Mouse (Mus musculus): ENCODE results near the gene Gadl1. TPM values are rescaled to one million over a fixed set of nuclear protein-coding genes. Genes with fewer than 3 reads are reported as not detected.

Gadl1 gene
- polyA plus RNA-seq, 1 experiment from 2014 or later: 0.36 TPM

DNA sequence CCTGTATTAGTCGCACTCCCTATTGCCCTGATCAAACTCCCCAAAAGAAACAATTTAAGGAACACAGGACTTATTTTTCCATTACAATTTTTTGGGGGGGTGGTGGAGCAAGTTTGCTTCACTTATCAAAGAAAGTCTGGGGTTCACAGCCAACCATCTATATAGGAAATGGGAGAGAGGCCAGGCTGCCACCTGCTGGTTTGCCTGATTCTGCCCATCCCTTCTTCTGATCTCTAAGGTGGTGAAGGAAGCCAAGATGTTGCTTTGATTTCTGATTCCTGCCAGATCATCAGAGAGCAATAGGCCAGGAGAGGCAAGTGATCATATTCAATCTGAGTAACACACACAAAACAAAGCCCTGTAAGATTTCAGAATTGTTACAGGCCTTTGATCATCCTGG lies 14.8 kb downstream of the Gadl1 start:
- H3K9ac ChIP-seq (replicated peaks; ENCODE audit: low read depth, low read length): no peak overlapping the region
- no peak for ATAC-seq (ENCODE audit: low read depth)
- H3K9me3 ChIP-seq (ENCODE audit: control insufficient read depth, low read length): no peaks in the 10 kb centered on the region
- no peaks in the 10 kb centered on the region for H3K4me1 ChIP-seq (ENCODE audit: control insufficient read depth, insufficient read depth, low read length)
- H3K27ac ChIP-seq (ENCODE audit: low read depth, low read length): no peak overlapping the region
- no peaks in the 10 kb centered on the region for H3K27me3 ChIP-seq (ENCODE audit: control insufficient read depth, insufficient read depth, low read length)
- 97% methylated on average over 1 of the region's 1 CpGs for WGBS
- H3K4me3 ChIP-seq (ENCODE audit: low read depth, low read length): no peak overlapping the region
- H3K36me3 ChIP-seq (ENCODE audit: control insufficient read depth, insufficient read depth, low read length): no peaks in the 10 kb centered on the region
- no peak overlapping the region for H3K4me2 ChIP-seq (ENCODE audit: low read depth, low read length)

DNA sequence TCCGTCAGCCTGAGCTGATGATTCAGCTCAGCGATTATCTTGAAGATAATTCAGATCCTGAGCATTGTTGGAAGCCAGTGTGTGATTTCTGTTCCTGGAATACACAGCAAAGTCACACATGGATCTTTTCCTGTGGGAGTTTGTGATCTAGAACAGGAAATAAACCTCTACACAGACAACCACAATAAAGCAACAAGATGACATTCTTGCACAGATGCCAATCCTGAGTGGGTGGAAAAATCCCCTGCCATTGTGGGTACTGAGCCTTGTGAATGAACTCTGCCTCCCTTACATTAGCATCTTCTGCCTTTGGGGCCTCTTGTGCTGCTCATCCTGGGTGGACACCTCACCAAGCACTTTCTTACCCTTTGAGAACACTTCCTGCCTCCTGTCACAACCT lies 22.5 kb downstream of the Gadl1 start:
- no peaks in the 10 kb centered on the region for H3K9me3 ChIP-seq (ENCODE audit: control insufficient read depth, low read length)
- no peak for ATAC-seq (ENCODE audit: low read depth)
- H3K27ac ChIP-seq (ENCODE audit: low read depth, low read length): no peak overlapping the region
- H3K9ac ChIP-seq (replicated peaks; ENCODE audit: low read depth, low read length): no peak overlapping the region
- no peak overlapping the region for H3K4me3 ChIP-seq (ENCODE audit: low read depth, low read length)
- H3K4me2 ChIP-seq (ENCODE audit: low read depth, low read length): no peak overlapping the region
- H3K27me3 ChIP-seq (ENCODE audit: control insufficient read depth, insufficient read depth, low read length): no peaks in the 10 kb centered on the region
- H3K36me3 ChIP-seq (ENCODE audit: control insufficient read depth, insufficient read depth, low read length): no peaks in the 10 kb centered on the region
- whole genome bisulfite sequencing: 85% methylated on average over 2 of the region's 2 CpGs
- H3K4me1 ChIP-seq (ENCODE audit: control insufficient read depth, insufficient read depth, low read length): 0 out of 2 replicates have a peak, but pooled peaks cover 8% of the 10 kb centered on the region

GRCm38 (mm10) chr9:115932741-115933140 lies 23.5 kb downstream of the Gadl1 start:
- H3K4me3 ChIP-seq (ENCODE audit: low read depth, low read length): no peak overlapping the region
- WGBS: 90% methylated on average over 4 of the region's 4 CpGs
- H3K9me3 ChIP-seq (ENCODE audit: control insufficient read depth, low read length): no peaks in the 10 kb centered on the region
- H3K4me2 ChIP-seq (ENCODE audit: low read depth, low read length): no peak overlapping the region
- 0 out of 2 replicates have a peak, but pooled peaks cover 8% of the 10 kb centered on the region for H3K4me1 ChIP-seq (ENCODE audit: control insufficient read depth, insufficient read depth, low read length)
- no peaks in the 10 kb centered on the region for H3K27me3 ChIP-seq (ENCODE audit: control insufficient read depth, insufficient read depth, low read length)
- peak overlapping the region; percentile 12; the same call in 1 of the 2 replicates for H3K27ac ChIP-seq (ENCODE audit: low read depth, low read length)
- ATAC-seq (ENCODE audit: low read depth): no peak
- no peaks in the 10 kb centered on the region for H3K36me3 ChIP-seq (ENCODE audit: control insufficient read depth, insufficient read depth, low read length)
- no peak overlapping the region for H3K9ac ChIP-seq (replicated peaks; ENCODE audit: low read depth, low read length)

GRCm38 (mm10) chr9:115933243-115933964 lies 24.1 kb downstream of the Gadl1 start:
- Histone ChIP-seq H3K27ac (ENCODE audit: low read depth, low read length) (peak overlapping the region; percentile 12; the same call in 1 of the 2 replicates), H3K36me3 (ENCODE audit: control insufficient read depth, insufficient read depth, low read length) (no peaks in the 10 kb centered on the region), H3K27me3 (ENCODE audit: control insufficient read depth, insufficient read depth, low read length) (no peaks in the 10 kb centered on the region), H3K9me3 (ENCODE audit: control insufficient read depth, low read length) (no peaks in the 10 kb centered on the region), H3K9ac (replicated peaks; ENCODE audit: low read depth, low read length) (no peak overlapping the region), H3K4me1 (ENCODE audit: control insufficient read depth, insufficient read depth, low read length) (0 out of 2 replicates have a peak, but pooled peaks cover 8% of the 10 kb centered on the region), H3K4me3 (ENCODE audit: low read depth, low read length) (no peak overlapping the region), H3K4me2 (ENCODE audit: low read depth, low read length) (no peak overlapping the region)
- peak; percentile 72; the same call in 1 of the 2 replicates for ATAC-seq (ENCODE audit: low read depth)
- 14% methylated on average over 7 of the region's 7 CpGs for WGBS

GRCm38 (mm10) chr9:115934288-115934687 lies 25.0 kb downstream of the Gadl1 start:
- no peak overlapping the region for H3K9ac ChIP-seq (replicated peaks; ENCODE audit: low read depth, low read length)
- no peak for ATAC-seq (ENCODE audit: low read depth)
- no peak overlapping the region for H3K4me3 ChIP-seq (ENCODE audit: low read depth, low read length)
- no peaks in the 10 kb centered on the region for H3K36me3 ChIP-seq (ENCODE audit: control insufficient read depth, insufficient read depth, low read length)
- H3K9me3 ChIP-seq (ENCODE audit: control insufficient read depth, low read length): no peaks in the 10 kb centered on the region
- no peaks in the 10 kb centered on the region for H3K27me3 ChIP-seq (ENCODE audit: control insufficient read depth, insufficient read depth, low read length)
- 0 out of 2 replicates have a peak, but pooled peaks cover 8% of the 10 kb centered on the region for H3K4me1 ChIP-seq (ENCODE audit: control insufficient read depth, insufficient read depth, low read length)
- H3K27ac ChIP-seq (ENCODE audit: low read depth, low read length): no peak overlapping the region
- no peak overlapping the region for H3K4me2 ChIP-seq (ENCODE audit: low read depth, low read length)
- WGBS: 92% methylated on average over 11 of the region's 11 CpGs

DNA sequence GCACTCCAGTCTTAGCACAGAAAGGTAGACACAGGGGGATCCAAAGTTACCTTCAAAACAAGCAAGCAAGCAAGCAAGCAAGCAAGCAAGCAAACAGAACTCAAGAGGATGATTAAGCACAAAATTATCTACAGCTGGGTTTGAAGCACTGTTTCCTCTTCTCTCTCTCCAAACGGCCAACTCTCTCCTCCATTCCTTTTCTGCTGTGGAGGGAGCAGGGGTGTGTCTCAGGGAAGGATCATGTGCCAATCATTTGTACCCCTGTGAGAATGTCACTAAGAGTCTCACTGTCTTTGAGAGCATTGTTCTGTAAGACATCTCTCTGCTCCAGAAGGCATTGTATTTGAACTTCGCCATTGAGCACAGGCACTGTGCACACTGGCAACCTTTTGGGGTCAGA lies 27.1 kb downstream of the Gadl1 start:
- 83% methylated on average over 2 of the region's 2 CpGs for WGBS
- no peak overlapping the region for H3K4me3 ChIP-seq (ENCODE audit: low read depth, low read length)
- H3K27ac ChIP-seq (ENCODE audit: low read depth, low read length): no peak overlapping the region
- ATAC-seq (ENCODE audit: low read depth): no peak
- no peaks in the 10 kb centered on the region for H3K9me3 ChIP-seq (ENCODE audit: control insufficient read depth, low read length)
- H3K9ac ChIP-seq (replicated peaks; ENCODE audit: low read depth, low read length): no peak overlapping the region
- H3K4me1 ChIP-seq (ENCODE audit: control insufficient read depth, insufficient read depth, low read length): 0 out of 2 replicates have a peak, but pooled peaks cover 8% of the 10 kb centered on the region
- no peaks in the 10 kb centered on the region for H3K36me3 ChIP-seq (ENCODE audit: control insufficient read depth, insufficient read depth, low read length)
- no peaks in the 10 kb centered on the region for H3K27me3 ChIP-seq (ENCODE audit: control insufficient read depth, insufficient read depth, low read length)
- no peak overlapping the region for H3K4me2 ChIP-seq (ENCODE audit: low read depth, low read length)

DNA sequence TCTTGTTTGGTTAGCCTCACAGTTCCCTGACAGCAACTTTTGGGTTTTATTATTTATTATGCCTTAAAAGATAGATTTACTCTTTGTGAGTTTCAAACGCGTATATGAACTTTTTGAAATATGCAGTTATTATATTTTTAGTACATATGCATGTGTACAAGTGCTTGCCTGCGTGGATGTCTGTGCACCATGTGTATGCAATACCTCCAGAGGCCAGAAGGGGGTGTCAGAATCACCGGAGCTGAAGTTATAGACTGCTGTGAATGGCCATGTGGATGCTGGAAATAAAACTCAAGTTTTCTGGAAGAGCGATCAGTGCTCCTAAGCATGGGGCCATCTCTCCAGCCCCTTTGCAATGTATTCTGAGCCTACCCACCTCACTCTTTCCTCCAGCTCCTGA lies 28.7 kb downstream of the Gadl1 start:
- 0 out of 2 replicates have a peak, but pooled peaks cover 5% of the 10 kb centered on the region for H3K4me1 ChIP-seq (ENCODE audit: control insufficient read depth, insufficient read depth, low read length)
- H3K27me3 ChIP-seq (ENCODE audit: control insufficient read depth, insufficient read depth, low read length): no peaks in the 10 kb centered on the region
- H3K4me2 ChIP-seq (ENCODE audit: low read depth, low read length): no peak overlapping the region
- H3K4me3 ChIP-seq (ENCODE audit: low read depth, low read length): no peak overlapping the region
- WGBS: 97% methylated on average over 5 of the region's 5 CpGs
- no peak for ATAC-seq (ENCODE audit: low read depth)
- H3K36me3 ChIP-seq (ENCODE audit: control insufficient read depth, insufficient read depth, low read length): no peaks in the 10 kb centered on the region
- H3K9me3 ChIP-seq (ENCODE audit: control insufficient read depth, low read length): no peaks in the 10 kb centered on the region
- no peak overlapping the region for H3K27ac ChIP-seq (ENCODE audit: low read depth, low read length)
- no peak overlapping the region for H3K9ac ChIP-seq (replicated peaks; ENCODE audit: low read depth, low read length)

DNA sequence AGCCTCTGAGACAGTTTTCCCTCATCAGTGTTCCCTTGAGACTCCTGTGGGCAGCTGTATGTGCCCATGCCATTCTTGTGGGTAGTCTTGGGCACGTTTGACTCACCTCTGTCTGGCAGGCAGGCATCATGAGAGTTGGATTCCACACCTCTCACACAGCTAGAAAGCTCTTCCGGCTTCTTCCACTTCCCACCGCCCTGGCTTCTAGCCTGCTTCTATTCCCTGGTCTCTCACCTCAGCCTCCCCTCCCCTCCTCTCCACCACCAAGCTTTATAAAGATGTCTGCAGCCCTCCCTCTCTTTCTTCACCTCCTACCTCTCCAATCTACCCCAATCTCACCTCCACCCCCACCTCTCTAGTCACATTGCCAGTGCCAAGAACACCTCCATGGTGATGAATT lies 30.2 kb downstream of the Gadl1 start:
- Histone ChIP-seq H3K36me3 (ENCODE audit: control insufficient read depth, insufficient read depth, low read length) (no peaks in the 10 kb centered on the region), H3K4me1 (ENCODE audit: control insufficient read depth, insufficient read depth, low read length) (no peaks in the 10 kb centered on the region), H3K9ac (replicated peaks; ENCODE audit: low read depth, low read length) (no peak overlapping the region), H3K27ac (ENCODE audit: low read depth, low read length) (no peak overlapping the region), H3K4me3 (ENCODE audit: low read depth, low read length) (no peak overlapping the region), H3K9me3 (ENCODE audit: control insufficient read depth, low read length) (no peaks in the 10 kb centered on the region), H3K4me2 (ENCODE audit: low read depth, low read length) (no peak overlapping the region), H3K27me3 (ENCODE audit: control insufficient read depth, insufficient read depth, low read length) (no peaks in the 10 kb centered on the region)
- WGBS: 85% methylated on average over 3 of the region's 3 CpGs
- no peak for ATAC-seq (ENCODE audit: low read depth)

DNA sequence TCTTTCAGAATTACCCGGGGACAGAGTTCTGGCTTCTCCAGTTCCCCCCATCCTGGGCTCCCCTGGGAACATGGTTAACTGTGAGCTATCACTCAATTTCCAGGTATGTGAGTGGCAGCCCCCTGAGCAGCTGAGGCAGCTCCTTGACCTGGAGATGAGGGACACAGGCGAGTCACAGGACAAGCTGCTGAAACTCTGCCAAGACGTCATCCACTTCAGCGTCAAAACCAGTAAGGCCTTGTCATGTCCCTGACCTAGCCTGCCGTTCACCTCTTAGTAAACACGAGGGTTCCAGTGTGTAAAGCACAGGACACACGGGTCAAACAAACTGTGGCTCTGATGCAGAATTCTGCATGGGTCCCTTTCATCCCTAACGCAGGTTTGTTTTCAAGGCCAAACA lies 31.9 kb downstream of the Gadl1 start:
- ATAC-seq (ENCODE audit: low read depth): no peak
- Histone ChIP-seq H3K27me3 (ENCODE audit: control insufficient read depth, insufficient read depth, low read length) (no peaks in the 10 kb centered on the region), H3K4me3 (ENCODE audit: low read depth, low read length) (no peak overlapping the region), H3K36me3 (ENCODE audit: control insufficient read depth, insufficient read depth, low read length) (no peaks in the 10 kb centered on the region), H3K9ac (replicated peaks; ENCODE audit: low read depth, low read length) (no peak overlapping the region), H3K27ac (ENCODE audit: low read depth, low read length) (no peak overlapping the region), H3K4me1 (ENCODE audit: control insufficient read depth, insufficient read depth, low read length) (no peaks in the 10 kb centered on the region), H3K4me2 (ENCODE audit: low read depth, low read length) (no peak overlapping the region), H3K9me3 (ENCODE audit: control insufficient read depth, low read length) (no peaks in the 10 kb centered on the region)
- 73% methylated on average over 8 of the region's 8 CpGs for WGBS
